Mouse (Mus musculus) olfactory bulb, adult 2 months (tissue): Measurements from ENCODE around the gene Mdp1.

Experiments used
- CTCF ChIP-seq: fragments of 200-500 bp; IDR thresholded peaks from 2 replicates; pipeline ENCODE4 v1.5.1; 2012; ENCODE audit warnings: low read depth, mild to moderate bottlenecking, low read length, moderate library complexity; ENCODE audit not compliant: insufficient read depth
- POLR2A ChIP-seq: fragments of 200-500 bp; IDR thresholded peaks from 2 replicates; pipeline ENCODE4 v1.6.1; 2012; ENCODE audit warnings: mild to moderate bottlenecking, low read depth, low read length, moderate library complexity; ENCODE audit not compliant: insufficient read depth

DNA sequence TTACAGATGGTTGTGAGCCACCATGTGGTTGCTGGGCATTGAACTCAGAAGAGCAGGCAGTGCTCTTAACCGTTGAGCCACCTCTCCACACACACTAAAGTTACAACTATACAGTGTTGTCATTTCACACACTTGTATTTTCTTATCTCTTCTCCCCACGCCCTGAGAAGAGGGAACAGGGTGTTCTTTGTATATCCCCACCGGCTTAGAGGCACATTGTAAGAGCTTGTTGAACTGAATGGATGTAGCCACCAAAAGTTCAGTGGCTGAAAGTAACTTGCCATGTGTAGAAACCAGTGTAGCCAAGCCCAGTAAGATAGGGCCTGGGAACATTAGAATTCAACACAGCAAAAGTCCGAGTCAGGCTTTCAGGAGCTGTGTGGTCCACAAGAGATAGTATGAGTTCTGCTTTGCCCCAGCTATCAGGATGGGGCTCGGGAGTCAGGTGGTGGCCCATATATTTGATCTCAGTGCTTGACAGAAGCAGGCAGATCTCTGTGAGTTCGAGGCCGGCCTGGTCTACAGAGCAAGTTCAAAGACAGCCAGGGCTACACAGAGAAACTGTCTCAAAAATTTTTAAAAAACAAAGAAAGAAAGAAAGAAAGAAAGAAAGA is 45.6 kb downstream of the Mdp1 start:
- TF ChIP-seq CTCF (no peak), POLR2A (no peak)
